8 mouse cellular contexts compared by ENCODE assay signal in the genomic region with DNA sequence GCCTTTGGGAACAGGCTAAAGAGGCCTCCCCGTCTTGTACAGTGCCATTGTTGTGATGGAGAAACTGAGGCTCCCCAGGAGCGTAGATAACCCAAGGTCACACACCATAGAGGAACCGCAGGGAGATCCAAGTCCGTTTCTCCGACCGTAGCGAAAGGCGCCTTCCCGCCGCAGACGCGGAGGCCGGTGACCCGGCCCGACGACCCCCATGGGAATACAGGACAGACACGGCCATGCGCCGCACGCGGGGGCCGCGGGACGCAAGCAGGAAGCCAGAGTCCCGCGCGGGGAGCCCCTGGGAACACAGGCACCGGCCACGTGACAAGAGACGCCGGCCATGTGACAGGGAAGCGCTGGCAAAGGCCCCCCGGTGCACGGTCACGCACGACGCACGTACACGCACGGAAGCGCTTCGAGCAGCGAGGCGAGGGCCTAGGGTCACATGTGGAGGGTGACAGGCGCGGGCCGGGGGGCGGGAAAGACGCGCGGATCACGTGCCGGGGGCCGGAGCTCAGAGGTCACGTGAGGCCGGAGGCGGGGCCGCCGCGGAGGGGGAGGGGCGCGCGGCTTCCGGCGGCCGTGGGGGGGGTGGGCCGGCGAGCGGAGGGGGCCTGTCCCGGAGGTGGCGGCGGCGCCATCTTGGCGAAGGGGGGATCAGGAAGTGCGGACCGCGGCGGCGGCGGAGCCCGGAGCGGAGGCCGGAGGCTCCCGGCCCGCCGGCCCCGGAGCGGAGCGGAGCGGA. TPM values are rescaled to one million over a fixed set of nuclear protein-coding genes. Genes with fewer than 3 reads are reported as not detected.
A peak's percentile ranks its signal among the peaks of the same experiment; 100 is the strongest.
DNase-seq lines count a peak whose midpoint lies in the region; ATAC-seq and TF ChIP-seq lines count a peak whose summit lies in the region.

A gene (plus strand): TSS at position 649 of the 742 bp plus-strand sequence.

- TF ChIP-seq EP300 in MEL (IDR thresholded peaks at IDR 0.05; ENCODE audit: low read depth in 1 of 2, low read length in 2 of 2): peak in 1 of 2 experiments; percentile 57; a peak in 1 of 4 replicates

- H3K4me3 ChIP-seq in MEL (ENCODE audit: control insufficient read depth in 1 of 2, insufficient read depth in 1 of 2, low read depth in 2 of 2, low read length in 2 of 2): peak within 1 kb of the TSS; percentile 83 to 92
- H3K4me3 ChIP-seq in cerebellum, adult 2 months (replicated peaks; ENCODE audit: insufficient read depth, low read depth, low read length): peak within 1 kb of the TSS; percentile 62
- peak within 1 kb of the TSS; percentile 99 for H3K4me3 ChIP-seq in lung, embryonic 16.5 days (ENCODE audit: low read length)

- TF ChIP-seq CTCF in MEL (IDR thresholded peaks at IDR 0.05 in 2 of 3, conservative IDR thresholded peaks at IDR 0.05 in 1 of 3; ENCODE audit: control insufficient read depth in 1 of 3, insufficient read depth in 1 of 3, low read depth in 2 of 3, low read length in 3 of 3, poor library complexity in 1 of 3, severe bottlenecking in 1 of 3): no peak
- TF ChIP-seq CTCF in cerebellum, adult 2 months (IDR thresholded peaks at IDR 0.05; ENCODE audit: borderline replicate concordance, insufficient read depth, low read depth, low read length): no peak

- peak within 1 kb of the TSS; percentile 98 for H3K9ac ChIP-seq in MEL (ENCODE audit: control insufficient read depth, low read depth, low read length, poor library complexity, severe bottlenecking)
- H3K9ac ChIP-seq in lung, embryonic 16.5 days (ENCODE audit: low read length): peak within 1 kb of the TSS; percentile 100

- no peak for TF ChIP-seq RAD21 in MEL (IDR thresholded peaks at IDR 0.05; ENCODE audit: low read depth, low read length)

- no peaks in the 10 kb centered on the region for H3K9me3 ChIP-seq in MEL (replicated peaks; ENCODE audit: insufficient read depth, low read length)
- H3K9me3 ChIP-seq in lung, embryonic 16.5 days (ENCODE audit: control insufficient read depth, low read length): no peaks in the 10 kb centered on the region

- WGBS in cerebellum, adult 2 months: 2% methylated on average over 70 of the region's 90 CpGs
- 1% methylated on average over 55 of the region's 90 CpGs for WGBS in lung, embryonic 16.5 days

- H3K27ac ChIP-seq in MEL (ENCODE audit: control insufficient read depth, low read depth, low read length): peak within 1 kb of the TSS; percentile 92
- peak within 1 kb of the TSS; percentile 72 for H3K27ac ChIP-seq in cerebellum, adult 2 months (ENCODE audit: insufficient read depth, low read length)
- peak within 1 kb of the TSS; percentile 98 for H3K27ac ChIP-seq in lung, embryonic 16.5 days (ENCODE audit: low read length)

- peak within 1 kb of the TSS; percentile 97 for H3K4me2 ChIP-seq in lung, embryonic 16.5 days (ENCODE audit: low read depth, low read length)

- H3K4me1 ChIP-seq in MEL (ENCODE audit: control insufficient read depth in 1 of 2, insufficient read depth in 2 of 2, low read length in 2 of 2): peaks cover 22 to 37% of the 10 kb centered on the region in 2 experiments
- peaks cover 16% of the 10 kb centered on the region; the same call in 1 of the 2 replicates for H3K4me1 ChIP-seq in cerebellum, adult 2 months (ENCODE audit: control insufficient read depth, insufficient read depth, low read length)
- peaks cover 24% of the 10 kb centered on the region for H3K4me1 ChIP-seq in lung, embryonic 16.5 days (replicated peaks; ENCODE audit: control insufficient read depth, insufficient read depth, low read length)

- peak; percentile 98 for DNase-seq in MEL (ENCODE audit: low read depth, low spot score)
- peak; percentile 96 to 97 for DNase-seq in cerebellum, adult 2 months
- peak; percentile 90 for DNase-seq in forelimb bud, embryonic 11.5 days (ENCODE audit: low read depth, low spot score)
- peak; percentile 93 for DNase-seq in layer of hippocampus, adult 9-10 months (ENCODE audit: low spot score)
- DNase-seq in ovary, postnatal 10 days (ENCODE audit: low spot score): peak; percentile 85
- DNase-seq in thymus, postnatal 10 days (ENCODE audit: low spot score in 2 of 2): peak; percentile 96

- peak; percentile 78 to 79 for TF ChIP-seq POLR2A in MEL (IDR thresholded peaks at IDR 0.05; ENCODE audit: control insufficient read depth in 1 of 2, insufficient read depth in 1 of 2, low read depth in 1 of 2, low read length in 2 of 2, poor library complexity in 1 of 2)
- peak; percentile 28; the same call in 1 of the 2 replicates for TF ChIP-seq POLR2A in cerebellum, adult 2 months (IDR thresholded peaks at IDR 0.05; ENCODE audit: borderline replicate concordance, insufficient read depth, low read length)

- peak; percentile 70 to 85 for ATAC-seq in hematopoietic stem cell, adult 5-6 weeks (replicated peaks in 1 of 2; ENCODE audit: insufficient read depth in 1 of 2, low FRiP score in 2 of 2, low TSS enrichment in 1 of 2, low read depth in 1 of 2, poor library complexity in 2 of 2, severe bottlenecking in 2 of 2)
- peak; percentile 95 for ATAC-seq in lung, embryonic 16.5 days (ENCODE audit: low read depth)

- no peaks in the 10 kb centered on the region for H3K27me3 ChIP-seq in MEL (ENCODE audit: control insufficient read depth in 1 of 2, insufficient read depth in 2 of 2, low read length in 2 of 2)
- no peaks in the 10 kb centered on the region for H3K27me3 ChIP-seq in cerebellum, adult 2 months (ENCODE audit: control insufficient read depth, insufficient read depth, low read length)
- H3K27me3 ChIP-seq in lung, embryonic 16.5 days (ENCODE audit: control insufficient read depth, insufficient read depth, low read depth, low read length): no peaks in the 10 kb centered on the region

- H3K36me3 ChIP-seq in MEL (ENCODE audit: control insufficient read depth in 1 of 2, insufficient read depth in 2 of 2, low read length in 2 of 2): peaks cover 15 to 38% of the 10 kb centered on the region in 2 experiments
- peaks cover 15% of the 10 kb centered on the region for H3K36me3 ChIP-seq in lung, embryonic 16.5 days (ENCODE audit: control insufficient read depth, insufficient read depth, low read length)

- peaks cover 43% of the 10 kb centered on the region for H3K79me2 ChIP-seq in MEL (ENCODE audit: control insufficient read depth, insufficient read depth, low read length, poor library complexity)

TF ChIP-seq in MEL, 35 proteins besides CTCF, POLR2A, EP300 and RAD21 (continues in another document):
- 0 out of 2 replicates have a peak, but pooled peaks have one; percentile 37 for TF ChIP-seq RCOR1 (IDR thresholded peaks at IDR 0.05; ENCODE audit: low read depth, low read length)
- no peak for TF ChIP-seq GABPA (IDR thresholded peaks at IDR 0.05; ENCODE audit: low read depth, low read length)
- peak; percentile 96 for TF ChIP-seq MYC (IDR thresholded peaks at IDR 0.05; ENCODE audit: low read depth, low read length)
- 0 out of 2 replicates have a peak, but pooled peaks have one; percentile 43 for TF ChIP-seq NRF1 (IDR thresholded peaks at IDR 0.05; ENCODE audit: insufficient read depth, low read depth, low read length, poor library complexity, severe bottlenecking)
- TF ChIP-seq TCF12 (IDR thresholded peaks at IDR 0.05; ENCODE audit: low read depth, low read length): peak; percentile 71
- peak; percentile 97 for TF ChIP-seq USF1 (IDR thresholded peaks at IDR 0.05; ENCODE audit: low read depth, low read length)
- no peak for TF ChIP-seq E2F4 (IDR thresholded peaks at IDR 0.05; ENCODE audit: borderline replicate concordance, low read depth, low read length)
- peak; percentile 87 for TF ChIP-seq ETS1 (IDR thresholded peaks at IDR 0.05; ENCODE audit: low read depth, low read length)
- peak; percentile 59; the same call in 1 of the 2 replicates for TF ChIP-seq ZMIZ1 (IDR thresholded peaks at IDR 0.05; ENCODE audit: low read depth, low read length)
- TF ChIP-seq UBTF (IDR thresholded peaks at IDR 0.05; ENCODE audit: borderline replicate concordance, insufficient read depth, low read depth, low read length): no peak
- peak; percentile 91 for TF ChIP-seq ELF1 (IDR thresholded peaks at IDR 0.05; ENCODE audit: low read depth, low read length)
- TF ChIP-seq ZC3H11A (IDR thresholded peaks at IDR 0.05; ENCODE audit: low read depth, low read length): no peak
- no peak for TF ChIP-seq GATA1 (IDR thresholded peaks at IDR 0.05; ENCODE audit: low read depth, low read length)
- TF ChIP-seq MAX (IDR thresholded peaks at IDR 0.05; ENCODE audit: low read length): peak; percentile 99
- peak; percentile 89 for TF ChIP-seq HCFC1 (IDR thresholded peaks at IDR 0.05; ENCODE audit: low read depth, low read length)
- peak; percentile 24; the same call in 1 of the 2 replicates for TF ChIP-seq TBP (IDR thresholded peaks at IDR 0.05; ENCODE audit: low read depth, low read length)
- TF ChIP-seq NELFE (IDR thresholded peaks at IDR 0.05; ENCODE audit: low read depth, low read length): peak; percentile 78
- peak; percentile 67; the same call in 1 of the 2 replicates for TF ChIP-seq POLR2AphosphoS2 (IDR thresholded peaks at IDR 0.05; ENCODE audit: low read length)
- TF ChIP-seq SIN3A (IDR thresholded peaks at IDR 0.05; ENCODE audit: low read length): peak; percentile 91
- no peak for TF ChIP-seq MAFK (IDR thresholded peaks at IDR 0.05; ENCODE audit: borderline replicate concordance, low read depth, low read length)
- TF ChIP-seq MEF2A (IDR thresholded peaks at IDR 0.05; ENCODE audit: extremely low read depth, insufficient replicate concordance, low read depth, low read length, poor library complexity, severe bottlenecking): 0 out of 2 replicates have a peak, but pooled peaks have one; percentile 8
- no peak for TF ChIP-seq TAL1 (IDR thresholded peaks at IDR 0.05; ENCODE audit: low read length)
- peak; percentile 99 for TF ChIP-seq BHLHE40 (IDR thresholded peaks at IDR 0.05; ENCODE audit: borderline replicate concordance, low read depth, low read length)
- TF ChIP-seq CHD1 (IDR thresholded peaks at IDR 0.05; ENCODE audit: low read depth, low read length): no peak; the same call in 1 of the 2 replicates
- TF ChIP-seq POLR2AphosphoS5 (IDR thresholded peaks at IDR 0.05; ENCODE audit: borderline replicate concordance, low read depth, low read length): no peak
- no peak; the same call in 1 of the 2 replicates for TF ChIP-seq KAT2A (conservative IDR thresholded peaks at IDR 0.05; ENCODE audit: low read depth, low read length)
- TF ChIP-seq USF2 (IDR thresholded peaks at IDR 0.05; ENCODE audit: borderline replicate concordance in 1 of 2, insufficient read depth in 1 of 2, low read depth in 1 of 2, low read length in 2 of 2): peak; percentile 79 to 97
- TF ChIP-seq CHD2 (IDR thresholded peaks at IDR 0.05; ENCODE audit: low read length): no peak

RNA-seq across cellular contexts. Expression of the gene that starts here (rescaled TPM):
- total RNA-seq in MEL (2012; rRNA removed): 72.6 and 73.8 TPM in 2 replicates
- 100 to 1,000 TPM in 1 of 2 experiments, 10 to 100 TPM in 1; 89.0 to 162 TPM for polyA plus RNA-seq in MEL (2012; ENCODE audit: insufficient read depth in 1 of 2, insufficient read length in 2 of 2, low read depth in 1 of 2, low replicate concordance in 2 of 2, missing spikeins in 1 of 2)
- 52.7 and 55.7 TPM in 2 replicates for polyA plus RNA-seq in cerebellum, adult 2 months (2012; rRNA removed)
- total RNA-seq in hematopoietic stem cell, adult 5-6 weeks (2017): 105 and 125 TPM in 2 replicates
- polyA plus RNA-seq in lung, embryonic 16.5 days (2015; fragmentation: Nextera tagmentation; extraction: Ambion mirVana): 9.5 and 9.8 TPM in 2 replicates

Comparison
In these comparisons a context has a peak if more than half of its experiments do, and no peak if none do; other contexts are left out.
1. Peak in every context shown above with its lines: DNase-seq, ATAC-seq, H3K4me3 ChIP-seq and H3K27ac ChIP-seq.